Mouse (Mus musculus) bone marrow macrophage, adult 2 months (primary cell): ENCODE measurements around the gene Lcmt1. TPM values are rescaled to one million over a fixed set of nuclear protein-coding genes. Genes with fewer than 3 reads are reported as not detected.

Source experiments
- H3K27ac ChIP-seq: 2 replicates; pipeline ENCODE4 v1.5.1; 2012; ENCODE audit warnings: low read depth, low read length; ENCODE audit not compliant: insufficient read depth
- H3K4me1 ChIP-seq: 2 replicates; pipeline ENCODE4 v1.6.1; 2012; ENCODE audit warnings: low read length; ENCODE audit not compliant: control insufficient read depth, insufficient read depth
- H3K4me3 ChIP-seq: 2 replicates; pipeline ENCODE4 v1.5.1; 2012; ENCODE audit warnings: mild to moderate bottlenecking, low read length, moderate library complexity; ENCODE audit not compliant: insufficient read depth
- CTCF ChIP-seq: IDR thresholded peaks from 2 replicates; pipeline ENCODE4 v1.5.1; 2012; ENCODE audit warnings: low read depth, mild to moderate bottlenecking, low read length, moderate library complexity
- POLR2A ChIP-seq: IDR thresholded peaks from 2 replicates; pipeline ENCODE4 v1.6.1; 2012; ENCODE audit warnings: mild to moderate bottlenecking, low read depth, low read length, borderline replicate concordance
- polyA plus RNA-seq: library from polyadenylated mRNA; stranded (reverse); fragments of >200 nt; gene quantifications from 2 replicates; pipeline ENCODE4 v1.2.4, GENCODE M21; 2012; ENCODE audit not compliant: missing spikeins, insufficient read depth, insufficient read length

Lcmt1 gene
- polyA plus RNA-seq, 1 experiment: 26.1 TPM

DNA sequence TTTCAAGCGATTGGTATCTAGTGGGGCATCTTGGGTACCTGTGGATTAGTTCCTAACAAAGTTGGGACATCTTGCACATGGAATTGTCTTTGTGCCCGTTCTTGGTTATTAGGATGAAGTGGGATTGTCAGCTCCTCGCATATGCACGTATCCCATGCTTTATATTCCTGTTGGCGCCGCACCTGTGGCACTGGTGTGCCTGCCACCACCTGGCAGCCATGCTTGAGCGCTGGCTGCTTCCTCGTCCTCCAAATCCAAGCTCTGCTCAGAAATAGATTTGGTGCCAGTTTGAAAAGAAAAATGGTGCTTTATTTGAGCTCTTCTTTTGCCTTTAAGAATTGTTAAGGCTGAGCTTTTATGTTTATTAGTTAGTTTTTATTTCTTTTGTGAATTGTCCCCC, 28.3 kb downstream of the Lcmt1 start:
- Histone ChIP-seq H3K4me3 (no peak overlapping the region), H3K4me1 (peaks cover 11% of the 10 kb centered on the region), H3K27ac (no peak overlapping the region)
- no peak for TF ChIP-seq CTCF

DNA sequence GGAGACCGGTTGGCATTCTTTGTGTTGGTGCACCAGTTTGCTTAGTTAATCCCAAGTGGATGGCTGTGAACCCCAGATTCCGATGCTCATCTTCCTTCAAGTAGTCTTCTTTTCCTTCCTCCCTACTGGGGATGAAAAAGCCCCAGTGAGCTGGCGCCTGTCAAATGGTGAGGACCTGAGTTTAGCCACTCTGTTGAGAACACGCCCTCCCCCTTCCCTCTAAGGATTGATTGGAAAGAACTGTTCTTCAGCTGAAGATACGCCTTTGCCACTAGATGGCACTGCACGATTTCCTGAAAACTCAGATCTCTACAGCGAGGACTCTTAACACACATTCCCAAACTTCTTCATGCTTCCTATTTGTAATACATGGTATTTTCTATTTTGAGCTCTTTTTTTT, 29.2 kb downstream of the Lcmt1 start:
- Histone ChIP-seq H3K27ac (no peak overlapping the region), H3K4me3 (no peak overlapping the region), H3K4me1 (peaks cover 11% of the 10 kb centered on the region)
- TF ChIP-seq POLR2A: no peak
- no peak; the same call in 1 of the 2 replicates for TF ChIP-seq CTCF

DNA sequence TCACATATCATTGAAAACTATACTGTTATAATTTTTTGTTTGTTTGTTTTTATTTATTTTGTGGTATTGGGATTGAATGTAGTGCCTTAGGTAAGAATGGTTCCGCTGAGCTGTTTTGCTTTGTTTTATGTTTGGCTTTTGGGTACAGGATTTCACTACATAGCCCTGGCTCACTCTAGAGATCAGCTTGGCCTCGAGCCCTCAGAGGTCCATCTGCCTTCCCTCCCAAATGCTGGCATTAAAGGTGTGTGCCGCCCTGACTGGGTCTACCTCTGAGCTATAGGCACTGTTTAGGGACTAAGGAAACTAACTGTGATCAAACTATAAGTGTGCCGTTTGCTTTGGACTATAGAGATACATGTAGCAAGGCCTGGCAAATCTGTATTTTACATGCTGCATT, 29.7 kb downstream of the Lcmt1 start:
- H3K4me1 ChIP-seq: peaks cover 11% of the 10 kb centered on the region
- no peak overlapping the region for H3K4me3 ChIP-seq
- H3K27ac ChIP-seq: no peak overlapping the region
- TF ChIP-seq CTCF: no peak
- TF ChIP-seq POLR2A: no peak

DNA sequence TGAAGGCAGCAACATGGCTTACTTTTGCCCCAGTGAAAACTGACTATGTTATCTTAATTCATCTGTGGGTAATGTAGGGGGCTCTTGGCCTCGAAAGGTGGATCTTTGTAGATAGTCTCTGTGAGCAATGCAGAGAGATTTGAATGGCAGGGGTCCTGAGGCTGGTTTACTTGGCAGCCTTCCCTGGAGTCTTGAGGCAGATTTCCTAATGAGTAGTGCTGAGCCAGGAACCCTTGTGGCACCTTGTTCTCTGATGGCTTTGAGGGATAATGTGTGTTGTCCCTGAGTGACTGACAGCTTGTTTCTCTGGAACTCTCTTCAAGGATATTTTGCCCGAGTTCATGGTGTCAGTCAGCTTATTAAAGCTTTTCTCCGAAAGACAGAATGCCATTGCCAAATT, 31.5 kb downstream of the Lcmt1 start:
- no peak overlapping the region for H3K4me3 ChIP-seq
- no peak overlapping the region for H3K27ac ChIP-seq
- no peak for TF ChIP-seq POLR2A
- TF ChIP-seq CTCF: no peak
- H3K4me1 ChIP-seq: peaks cover 21% of the 10 kb centered on the region

DNA sequence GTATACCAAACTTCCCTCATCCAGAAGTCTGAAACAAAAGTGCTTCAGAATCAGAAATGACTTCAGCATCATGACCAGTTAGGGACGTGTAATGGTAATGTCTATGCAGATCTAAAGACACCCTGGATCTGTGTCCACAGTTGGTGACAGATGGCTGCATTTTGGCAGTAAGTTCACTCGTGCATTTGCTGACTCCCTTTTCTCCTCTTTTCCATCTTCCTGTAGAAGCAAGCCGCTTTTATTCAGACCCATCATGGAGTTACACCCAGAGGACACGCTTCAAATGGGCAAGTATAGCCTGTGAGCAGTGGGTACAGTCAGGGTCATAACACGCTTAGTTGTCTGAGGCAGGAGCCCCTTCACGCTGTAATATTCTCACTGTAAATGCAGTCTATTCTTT, 34.6 kb downstream of the Lcmt1 start:
- H3K4me3 ChIP-seq: no peak overlapping the region
- H3K4me1 ChIP-seq: peaks cover 27% of the 10 kb centered on the region
- no peak overlapping the region for H3K27ac ChIP-seq
- TF ChIP-seq POLR2A (no peak), CTCF (no peak)

DNA sequence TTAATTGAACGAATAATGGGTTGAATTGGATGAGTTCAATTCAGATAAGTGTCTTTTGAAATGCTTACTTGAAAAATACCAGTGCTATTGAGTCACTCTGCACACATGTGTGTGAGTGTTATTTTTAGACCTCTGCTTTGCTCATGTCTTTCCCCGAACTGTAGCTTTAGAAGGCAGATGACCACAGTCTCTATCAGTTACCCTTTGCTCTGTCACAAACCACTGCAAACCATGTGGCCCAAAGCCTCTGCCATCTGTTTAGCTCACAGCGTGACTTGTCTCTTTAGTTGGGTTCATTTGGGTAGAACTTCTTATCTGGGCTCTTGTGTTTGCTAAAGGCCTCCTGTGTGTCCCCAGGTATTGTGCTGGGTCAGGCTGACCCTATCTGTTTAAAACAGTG, 36.0 kb downstream of the Lcmt1 start:
- no peak for TF ChIP-seq CTCF
- TF ChIP-seq POLR2A: no peak
- no peak overlapping the region for H3K4me3 ChIP-seq
- peak overlapping the region; percentile 20; the same call in 1 of the 2 replicates for H3K27ac ChIP-seq
- peaks cover 31% of the 10 kb centered on the region for H3K4me1 ChIP-seq

DNA sequence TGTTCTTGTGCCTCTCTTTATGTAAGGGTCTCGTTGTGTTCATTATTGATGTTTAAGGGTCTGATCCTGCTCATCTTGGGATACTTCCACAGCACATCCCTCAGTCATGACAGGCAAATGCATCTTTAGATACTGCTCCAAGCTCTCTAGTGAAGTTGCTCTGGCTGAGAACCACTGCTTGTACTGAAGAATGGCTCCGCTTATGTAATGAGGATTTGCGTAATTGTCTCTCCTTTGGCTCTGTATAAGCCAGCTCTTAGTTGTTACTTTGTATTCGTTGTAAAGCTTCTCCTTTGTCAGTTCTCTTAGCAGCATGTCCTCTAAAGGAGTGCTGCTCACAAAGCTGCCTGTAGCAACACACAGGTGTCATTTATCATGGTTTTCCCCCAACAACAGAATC, 37.4 kb downstream of the Lcmt1 start:
- no peak for TF ChIP-seq CTCF
- no peak for TF ChIP-seq POLR2A
- H3K27ac ChIP-seq: no peak overlapping the region
- H3K4me1 ChIP-seq: peaks cover 45% of the 10 kb centered on the region
- H3K4me3 ChIP-seq: no peak overlapping the region

DNA sequence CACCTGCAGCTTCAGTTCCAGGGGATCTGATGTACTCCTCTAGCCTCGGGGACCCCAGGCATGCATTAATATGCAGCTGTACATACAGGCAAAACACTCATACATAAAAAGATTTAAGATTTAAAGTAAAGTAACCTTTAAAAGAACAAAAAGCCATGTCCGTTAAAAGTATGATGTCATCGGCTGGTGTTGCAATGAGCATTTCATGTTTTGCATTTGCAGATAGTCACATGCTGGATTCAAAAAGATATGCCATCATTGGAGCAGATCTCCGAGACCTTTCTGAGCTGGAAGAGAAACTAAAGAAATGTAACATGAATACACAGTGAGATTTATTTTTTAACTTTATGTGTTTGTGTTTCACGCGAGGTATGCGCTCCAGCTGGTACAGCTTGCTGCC, 40.9 kb downstream of the Lcmt1 start:
- TF ChIP-seq POLR2A: no peak
- TF ChIP-seq CTCF: no peak
- H3K27ac ChIP-seq: peak overlapping the region; percentile 81
- H3K4me1 ChIP-seq: peaks cover 43% of the 10 kb centered on the region
- H3K4me3 ChIP-seq: no peak overlapping the region

DNA sequence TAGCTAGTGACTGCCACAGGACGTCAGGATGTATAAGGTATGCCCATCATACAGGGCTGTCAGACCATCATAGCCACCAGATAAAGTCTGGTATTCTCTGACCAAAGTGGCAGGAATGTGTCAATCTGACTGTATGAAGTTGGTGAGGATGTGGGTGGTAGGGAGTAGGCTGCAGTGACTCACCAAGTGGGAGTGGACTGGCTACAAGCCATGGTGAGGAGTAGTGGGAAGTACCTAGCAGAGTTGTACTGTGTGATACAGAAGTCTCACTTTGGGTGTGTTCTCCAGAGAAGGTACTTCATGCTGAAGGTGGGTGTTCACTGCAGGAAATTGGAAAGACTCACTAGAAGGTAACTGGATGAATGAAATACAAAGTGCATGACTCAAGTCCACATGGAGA, 41.5 kb downstream of the Lcmt1 start:
- TF ChIP-seq CTCF (no peak), POLR2A (no peak)
- Histone ChIP-seq H3K4me1 (peaks cover 37% of the 10 kb centered on the region), H3K27ac (peak overlapping the region; percentile 81), H3K4me3 (no peak overlapping the region)

DNA sequence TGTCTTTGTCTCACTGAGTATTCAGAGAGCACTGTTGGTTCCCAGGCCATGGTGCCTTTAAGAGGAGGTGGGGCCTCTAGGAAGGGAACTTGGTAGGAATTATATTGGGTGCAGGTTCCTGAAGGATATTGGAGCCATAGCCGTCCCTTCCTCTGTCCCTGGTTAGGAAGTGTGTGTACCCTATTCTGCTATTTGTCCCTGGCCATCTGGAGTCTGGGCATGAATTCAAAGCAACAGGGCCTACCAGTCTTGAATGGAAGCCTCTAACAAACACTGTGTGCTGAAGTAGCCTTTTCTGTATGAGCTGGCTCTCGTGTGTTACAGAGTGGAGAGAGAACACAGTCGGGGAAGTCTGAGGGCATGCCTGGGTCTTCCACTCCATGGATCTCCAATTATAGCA, 42.6 kb downstream of the Lcmt1 start:
- H3K4me3 ChIP-seq: no peak overlapping the region
- H3K4me1 ChIP-seq: peaks cover 31% of the 10 kb centered on the region
- no peak overlapping the region for H3K27ac ChIP-seq
- TF ChIP-seq POLR2A (no peak), CTCF (no peak)

DNA sequence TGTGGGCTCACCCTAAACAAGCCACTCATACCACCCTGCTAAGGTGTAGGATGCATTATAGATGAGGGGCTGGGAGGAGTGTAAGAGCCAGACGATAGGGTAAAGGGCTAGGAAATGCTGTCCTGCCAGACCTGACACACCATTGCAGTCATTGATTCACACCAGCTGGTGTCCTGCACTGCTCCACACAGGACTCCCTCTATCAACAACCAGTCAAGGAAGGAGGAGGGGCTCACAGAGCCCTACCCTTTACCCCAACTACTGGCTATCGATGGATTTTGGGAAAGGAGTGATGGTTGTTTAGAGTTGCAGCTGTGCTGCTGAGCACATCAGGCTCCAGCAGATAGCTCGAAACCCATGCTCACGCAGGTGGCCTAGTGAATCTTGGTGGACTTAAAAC, 47.2 kb downstream of the Lcmt1 start:
- no peak for TF ChIP-seq POLR2A
- no peak overlapping the region for H3K4me3 ChIP-seq
- H3K4me1 ChIP-seq: peaks cover 10% of the 10 kb centered on the region
- H3K27ac ChIP-seq: no peak overlapping the region
